Mouse (Mus musculus): Measurements from ENCODE around the gene Rhox1. TPM values are rescaled to one million over a fixed set of nuclear protein-coding genes. Genes with fewer than 3 reads are reported as not detected.
A peak's percentile ranks its signal among the peaks of the same experiment; 100 is the strongest.
"Not testable (repeated sequence)": the region's sequence is repeated elsewhere in the genome, so short reads cannot be mapped to it uniquely, and the experiment has no call there.

The Rhox1 gene
- polyA plus RNA-seq (2015; fragmentation: Nextera tagmentation; extraction: Ambion mirVana): not detected in 2 replicates

DNA sequence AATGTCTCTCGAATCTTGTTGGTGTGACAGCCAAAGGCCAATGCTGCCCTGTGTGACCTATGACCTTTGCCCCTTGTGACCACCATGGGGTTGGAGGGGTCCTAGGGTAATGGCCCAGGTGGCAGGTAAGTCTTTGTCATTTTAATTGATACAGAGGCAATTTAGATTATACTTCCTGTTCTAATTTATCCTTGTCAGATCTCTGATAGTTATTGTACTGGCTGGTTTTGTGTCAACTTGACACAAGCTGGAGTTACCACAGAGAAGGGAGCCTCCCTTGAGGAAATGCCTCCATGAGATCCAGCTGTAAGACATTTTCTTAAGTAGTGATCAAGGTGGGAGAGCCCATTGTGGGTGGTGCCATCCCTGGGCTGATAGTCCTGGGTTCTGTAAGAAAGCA, at the start of gene Rhox1:
TSS of gene Rhox1 (minus strand) at position 101 of the 400 bp plus-strand sequence.
- not testable (repeated sequence) for H3K27ac ChIP-seq (ENCODE audit: low read length); ATAC-seq; H3K4me1 ChIP-seq (replicated peaks; ENCODE audit: control insufficient read depth, insufficient read depth, low read length); H3K4me2 ChIP-seq (ENCODE audit: low read length); H3K36me3 ChIP-seq (ENCODE audit: control insufficient read depth, insufficient read depth); H3K9me3 ChIP-seq (ENCODE audit: control insufficient read depth, low read length); H3K4me3 ChIP-seq (replicated peaks; ENCODE audit: low read length); H3K27me3 ChIP-seq (replicated peaks; ENCODE audit: control insufficient read depth, insufficient read depth, low read length); H3K9ac ChIP-seq (replicated peaks; ENCODE audit: low read depth, low read length)
- WGBS: 83% methylated on average over 1 of the region's 1 CpGs

DNA sequence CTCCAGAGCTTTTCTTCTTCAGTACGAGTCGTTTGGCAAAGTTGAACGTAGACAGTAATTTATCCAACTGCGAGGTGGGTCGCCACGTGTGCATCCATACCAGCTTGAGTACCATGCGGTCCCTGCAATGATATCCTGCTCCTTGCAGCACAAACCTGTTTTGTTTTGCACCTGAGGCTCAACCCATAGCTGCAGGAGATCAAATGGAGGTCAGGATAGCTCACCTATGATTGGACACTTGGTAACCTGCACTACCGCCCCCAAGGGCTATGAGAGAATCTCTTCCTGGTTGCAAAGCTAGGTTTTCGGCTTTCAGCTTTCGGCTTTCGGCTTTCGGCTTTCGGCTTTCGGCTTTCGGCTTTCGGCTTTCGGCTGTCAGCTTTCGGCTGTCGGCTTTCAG, 43.0 kb upstream of the Rhox1 start, which contains the start of gene Rhox4a:
TSS of gene Rhox4a (plus strand) at position 301 of the 400 bp plus-strand sequence.
- not testable (repeated sequence) for H3K4me2 ChIP-seq (ENCODE audit: low read length); H3K9me3 ChIP-seq (ENCODE audit: control insufficient read depth, low read length); H3K36me3 ChIP-seq (ENCODE audit: control insufficient read depth, insufficient read depth); H3K9ac ChIP-seq (replicated peaks; ENCODE audit: low read depth, low read length); H3K27ac ChIP-seq (ENCODE audit: low read length); ATAC-seq; H3K4me3 ChIP-seq (replicated peaks; ENCODE audit: low read length); H3K27me3 ChIP-seq (replicated peaks; ENCODE audit: control insufficient read depth, insufficient read depth, low read length); H3K4me1 ChIP-seq (replicated peaks; ENCODE audit: control insufficient read depth, insufficient read depth, low read length)
- 96% methylated on average over 7 of the region's 19 CpGs for WGBS

DNA sequence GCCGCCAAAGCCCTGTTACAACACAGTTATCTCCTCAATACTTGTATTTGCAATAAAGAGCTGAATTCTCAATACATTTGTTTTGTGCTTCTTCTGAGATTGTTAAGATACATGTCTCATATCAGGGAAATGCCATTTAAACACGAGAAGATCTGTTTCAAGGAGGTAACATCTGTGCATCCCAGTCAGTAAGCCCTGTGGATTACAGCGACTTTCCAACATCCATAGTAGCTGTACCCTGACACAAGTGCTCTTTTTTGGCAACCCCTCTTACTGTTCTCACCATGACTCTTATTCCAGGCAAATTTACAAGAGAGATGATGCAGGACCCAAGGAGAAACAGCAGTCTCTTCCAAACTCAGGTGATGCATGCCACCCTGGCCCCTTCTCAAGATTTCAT, 27.6 kb upstream of the Rhox1 start, which contains the start of gene Rhox3a:
TSS of gene Rhox3a (plus strand) at position 301 of the 400 bp plus-strand sequence.
- not testable (repeated sequence) for H3K27ac ChIP-seq (ENCODE audit: low read length); H3K4me1 ChIP-seq (replicated peaks; ENCODE audit: control insufficient read depth, insufficient read depth, low read length); ATAC-seq; H3K27me3 ChIP-seq (replicated peaks; ENCODE audit: control insufficient read depth, insufficient read depth, low read length); H3K4me2 ChIP-seq (ENCODE audit: low read length); H3K4me3 ChIP-seq (replicated peaks; ENCODE audit: low read length); H3K9ac ChIP-seq (replicated peaks; ENCODE audit: low read depth, low read length); H3K36me3 ChIP-seq (ENCODE audit: control insufficient read depth, insufficient read depth); H3K9me3 ChIP-seq (ENCODE audit: control insufficient read depth, low read length)
- WGBS: 100% methylated on average over 1 of the region's 3 CpGs

DNA sequence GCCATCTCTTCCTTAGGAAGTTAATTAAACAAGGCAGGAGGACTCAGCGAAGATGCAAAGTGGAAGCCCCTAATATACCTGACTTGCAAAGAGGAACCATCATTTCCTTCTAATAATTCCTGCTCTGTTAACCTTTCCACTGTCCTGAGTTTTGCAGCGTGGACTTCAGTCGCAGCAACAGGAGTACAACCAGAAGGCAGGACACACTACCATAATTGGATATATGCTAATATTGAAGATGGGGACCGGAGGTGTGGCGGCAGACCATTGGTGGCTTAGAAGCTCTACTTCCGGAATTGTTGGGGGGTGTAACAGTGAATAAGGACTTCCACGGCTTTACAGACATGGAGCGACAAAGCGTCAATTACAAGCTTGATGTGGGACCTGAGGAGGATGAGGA, 22.6 kb upstream of the Rhox1 start, which contains the start of gene Rhox2a:
TSS of gene Rhox2a (plus strand) at position 301 of the 400 bp plus-strand sequence.
- H3K36me3 ChIP-seq (ENCODE audit: control insufficient read depth, insufficient read depth); H3K4me3 ChIP-seq (replicated peaks; ENCODE audit: low read length); H3K27ac ChIP-seq (ENCODE audit: low read length); ATAC-seq; H3K9ac ChIP-seq (replicated peaks; ENCODE audit: low read depth, low read length); H3K27me3 ChIP-seq (replicated peaks; ENCODE audit: control insufficient read depth, insufficient read depth, low read length); H3K4me1 ChIP-seq (replicated peaks; ENCODE audit: control insufficient read depth, insufficient read depth, low read length); H3K9me3 ChIP-seq (ENCODE audit: control insufficient read depth, low read length); H3K4me2 ChIP-seq (ENCODE audit: low read length): not testable (repeated sequence)
- WGBS: no CpG with 5 or more reads among the region's 9 CpGs

DNA sequence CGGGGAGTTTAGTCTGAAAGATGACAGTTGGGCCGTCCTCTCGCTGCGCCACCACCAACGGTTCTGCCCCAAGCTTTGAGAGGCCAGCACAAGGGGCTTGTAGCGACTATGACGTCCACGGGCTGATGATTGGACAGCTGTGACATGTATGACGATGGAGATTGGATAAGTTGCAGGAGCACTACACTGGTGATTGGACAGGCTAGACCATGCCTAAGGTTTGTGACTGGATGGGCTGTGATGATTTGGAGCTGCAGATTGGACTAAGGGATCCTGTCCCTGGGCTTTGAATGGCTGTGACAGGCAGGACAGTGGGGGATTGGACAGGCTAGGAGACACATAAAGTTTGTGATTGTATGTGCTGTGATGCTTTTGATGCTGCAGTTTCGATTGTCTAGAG, 11.1 kb downstream of the Rhox1 start, which contains the start of gene Gm9:
TSS of gene Gm9 (minus strand) at position 101 of the 400 bp plus-strand sequence.
- Histone ChIP-seq H3K4me1 (replicated peaks; ENCODE audit: control insufficient read depth, insufficient read depth, low read length) (no peaks in the 10 kb centered on the region), H3K9me3 (ENCODE audit: control insufficient read depth, low read length) (no peaks in the 10 kb centered on the region), H3K36me3 (ENCODE audit: control insufficient read depth, insufficient read depth) (no peaks in the 10 kb centered on the region), H3K4me2 (ENCODE audit: low read length) (no peak within 1 kb of the TSS), H3K27ac (ENCODE audit: low read length) (no peak within 1 kb of the TSS), H3K27me3 (replicated peaks; ENCODE audit: control insufficient read depth, insufficient read depth, low read length) (no peaks in the 10 kb centered on the region), H3K4me3 (replicated peaks; ENCODE audit: low read length) (no peak within 1 kb of the TSS), H3K9ac (replicated peaks; ENCODE audit: low read depth, low read length) (no peak within 1 kb of the TSS)
- ATAC-seq: no peak
- 89% methylated on average over 10 of the region's 10 CpGs for WGBS

DNA sequence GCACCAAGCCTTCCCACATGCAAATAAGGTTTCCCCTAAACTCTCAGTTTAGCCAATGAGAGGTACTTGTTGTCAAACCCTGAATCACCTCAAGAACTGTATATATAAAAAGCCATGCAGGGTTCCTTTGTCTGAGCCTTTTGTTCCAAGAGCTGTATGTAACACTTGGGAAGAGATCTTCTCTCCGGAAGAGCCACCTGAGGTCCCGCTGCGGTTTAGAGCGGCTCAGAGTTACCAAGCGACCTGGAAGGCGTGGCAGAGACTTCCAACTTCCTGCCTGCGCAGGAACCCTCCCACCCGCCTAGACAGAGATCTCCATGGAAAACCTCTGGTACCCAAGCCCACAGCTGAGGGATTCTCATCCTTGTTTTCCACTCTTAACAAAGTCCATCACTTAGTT, 23.4 kb downstream of the Rhox1 start:
- 62% methylated on average over 8 of the region's 8 CpGs for WGBS
- ATAC-seq: no peak
- H3K4me1 ChIP-seq (replicated peaks; ENCODE audit: control insufficient read depth, insufficient read depth, low read length): no peaks in the 10 kb centered on the region
- H3K27me3 ChIP-seq (replicated peaks; ENCODE audit: control insufficient read depth, insufficient read depth, low read length): no peaks in the 10 kb centered on the region
- H3K4me2 ChIP-seq (ENCODE audit: low read length): no peak overlapping the region
- no peaks in the 10 kb centered on the region; the same call in 1 of the 2 replicates for H3K9me3 ChIP-seq (ENCODE audit: control insufficient read depth, low read length)
- no peak overlapping the region for H3K27ac ChIP-seq (ENCODE audit: low read length)
- H3K4me3 ChIP-seq (replicated peaks; ENCODE audit: low read length): no peak overlapping the region
- no peak overlapping the region for H3K9ac ChIP-seq (replicated peaks; ENCODE audit: low read depth, low read length)
- no peaks in the 10 kb centered on the region for H3K36me3 ChIP-seq (ENCODE audit: control insufficient read depth, insufficient read depth)

DNA sequence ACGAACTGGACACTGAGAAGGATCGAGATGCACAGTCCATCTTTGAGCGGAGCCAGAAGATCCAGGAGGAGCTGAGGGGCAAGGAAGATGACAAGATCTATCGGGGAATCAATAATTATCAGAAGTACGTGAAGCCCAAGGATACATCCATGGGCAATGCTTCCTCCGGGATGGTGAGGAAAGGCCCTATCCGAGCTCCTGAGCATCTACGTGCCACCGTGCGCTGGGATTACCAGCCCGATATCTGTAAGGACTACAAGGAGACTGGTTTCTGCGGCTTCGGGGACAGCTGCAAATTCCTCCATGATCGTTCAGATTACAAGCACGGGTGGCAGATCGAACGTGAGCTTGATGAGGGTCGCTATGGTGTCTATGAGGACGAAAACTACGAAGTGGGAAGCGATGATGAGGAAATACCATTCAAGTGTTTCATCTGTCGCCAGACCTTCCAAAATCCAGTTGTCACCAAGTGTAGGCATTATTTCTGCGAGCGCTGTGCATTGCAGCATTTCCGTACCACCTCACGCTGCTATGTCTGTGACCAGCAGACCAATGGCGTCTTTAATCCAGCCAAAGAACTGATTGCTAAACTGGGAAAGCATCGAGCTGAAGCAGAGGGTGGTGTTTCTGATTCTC, 30.2 kb downstream of the Rhox1 start:
- peak overlapping the region; percentile 59 for H3K4me3 ChIP-seq (replicated peaks; ENCODE audit: low read length)
- H3K27ac ChIP-seq (ENCODE audit: low read length): peak overlapping the region; percentile 60
- ATAC-seq: peak; percentile 41
- WGBS: 17% methylated on average over 28 of the region's 28 CpGs
- H3K9me3 ChIP-seq (ENCODE audit: control insufficient read depth, low read length): no peaks in the 10 kb centered on the region; the same call in 1 of the 2 replicates
- H3K9ac ChIP-seq (replicated peaks; ENCODE audit: low read depth, low read length): peak overlapping the region; percentile 55
- H3K4me2 ChIP-seq (ENCODE audit: low read length): peak overlapping the region; percentile 63
- no peaks in the 10 kb centered on the region for H3K36me3 ChIP-seq (ENCODE audit: control insufficient read depth, insufficient read depth)
- no peaks in the 10 kb centered on the region for H3K27me3 ChIP-seq (replicated peaks; ENCODE audit: control insufficient read depth, insufficient read depth, low read length)
- H3K4me1 ChIP-seq (replicated peaks; ENCODE audit: control insufficient read depth, insufficient read depth, low read length): peaks cover 4% of the 10 kb centered on the region

DNA sequence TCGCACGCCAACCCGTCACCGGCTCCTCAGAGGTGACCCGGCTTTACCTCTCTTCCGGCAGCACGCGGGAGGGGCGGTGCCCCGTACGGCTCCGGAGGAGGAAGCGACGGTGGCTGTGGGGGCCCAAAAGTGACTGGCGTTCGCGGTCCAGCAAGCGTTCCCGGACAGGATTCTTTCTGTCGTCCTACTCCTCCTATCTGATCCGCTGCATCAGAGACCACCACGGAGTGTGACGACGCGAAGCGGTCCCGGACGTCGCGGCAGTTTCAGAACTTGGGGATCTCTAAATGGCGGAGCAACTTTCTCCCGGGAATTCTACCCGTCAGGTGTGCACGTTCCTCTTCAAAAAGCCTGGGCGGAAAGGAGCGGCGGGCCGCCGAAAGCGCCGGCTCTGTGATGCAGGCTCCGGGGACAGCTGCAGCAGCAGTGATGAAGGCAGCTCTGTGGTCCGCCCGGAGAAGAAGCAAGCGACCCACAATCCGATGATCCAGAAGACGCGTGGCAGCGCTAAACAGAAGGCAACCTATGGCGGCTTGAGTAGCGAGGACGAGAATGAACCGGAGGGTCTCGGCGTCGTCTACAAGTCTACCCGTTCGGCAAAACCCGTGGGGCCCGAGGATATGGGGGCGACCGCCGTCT, 30.8 kb downstream of the Rhox1 start, which contains the start of the genes Ndufa1 and Rnf113a1:
TSS of gene Ndufa1 (minus strand) at position 59 of the 639 bp plus-strand sequence.
TSS of gene Rnf113a1 (plus strand) at position 141 of the 639 bp plus-strand sequence.
- Histone ChIP-seq H3K9ac (replicated peaks; ENCODE audit: low read depth, low read length) (peak within 1 kb of the TSS; percentile 55), H3K4me1 (replicated peaks; ENCODE audit: control insufficient read depth, insufficient read depth, low read length) (peaks cover 4% of the 10 kb centered on the region), H3K27ac (ENCODE audit: low read length) (peak within 1 kb of the TSS; percentile 60), H3K4me3 (replicated peaks; ENCODE audit: low read length) (peak within 1 kb of the TSS; percentile 59), H3K4me2 (ENCODE audit: low read length) (peak within 1 kb of the TSS; percentile 63), H3K9me3 (ENCODE audit: control insufficient read depth, low read length) (no peaks in the 10 kb centered on the region; the same call in 1 of the 2 replicates), H3K27me3 (replicated peaks; ENCODE audit: control insufficient read depth, insufficient read depth, low read length) (no peaks in the 10 kb centered on the region), H3K36me3 (ENCODE audit: control insufficient read depth, insufficient read depth) (no peaks in the 10 kb centered on the region)
- whole genome bisulfite sequencing: 20% methylated on average over 61 of the region's 63 CpGs
- ATAC-seq: peak; percentile 93

DNA sequence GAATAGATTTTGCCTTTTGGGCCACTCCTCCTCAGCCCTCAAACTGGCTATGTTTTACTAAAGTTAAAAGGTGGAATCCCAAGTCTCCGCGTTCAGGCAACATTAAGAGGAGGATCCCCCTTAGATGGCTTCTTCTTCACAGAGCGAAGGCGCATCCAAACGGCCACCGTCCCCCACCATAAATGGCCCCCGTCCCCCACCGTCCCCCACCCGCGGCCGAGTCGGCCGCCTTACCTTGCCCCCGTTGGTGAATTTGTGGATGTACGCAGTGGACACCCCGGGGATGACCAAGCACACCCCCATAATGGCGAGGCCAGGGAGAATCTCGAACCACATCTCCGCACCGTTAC, 31.3 kb downstream of the Rhox1 start:
- WGBS: 15% methylated on average over 19 of the region's 20 CpGs
- ATAC-seq: no peak; the same call in 1 of the 2 replicates
- Histone ChIP-seq H3K4me2 (ENCODE audit: low read length) (peak overlapping the region; percentile 63), H3K4me3 (replicated peaks; ENCODE audit: low read length) (peak overlapping the region; percentile 59), H3K27ac (ENCODE audit: low read length) (peak overlapping the region; percentile 60), H3K27me3 (replicated peaks; ENCODE audit: control insufficient read depth, insufficient read depth, low read length) (no peaks in the 10 kb centered on the region), H3K36me3 (ENCODE audit: control insufficient read depth, insufficient read depth) (no peaks in the 10 kb centered on the region), H3K9ac (replicated peaks; ENCODE audit: low read depth, low read length) (peak overlapping the region; percentile 55), H3K4me1 (replicated peaks; ENCODE audit: control insufficient read depth, insufficient read depth, low read length) (peaks cover 4% of the 10 kb centered on the region), H3K9me3 (ENCODE audit: control insufficient read depth, low read length) (no peaks in the 10 kb centered on the region; the same call in 1 of the 2 replicates)
